Mouse (Mus musculus) CH12.LX (cell line): ENCODE results near the gene Tbx21.

Experiments
- EP300 ChIP-seq: IDR thresholded peaks from 2 replicates; pipeline ENCODE4 v1.6.1; 2011; ENCODE audit warnings: low read length, improper control_type of control experiment
- GABPA ChIP-seq: IDR thresholded peaks from 2 replicates; pipeline ENCODE4 v1.6.1; 2012; ENCODE audit warnings: low read depth, low read length, improper control_type of control experiment, inconsistent platforms; ENCODE audit not compliant: insufficient replicate concordance
- HCFC1 ChIP-seq: IDR thresholded peaks from 2 replicates; pipeline ENCODE4 v1.6.1; 2012; ENCODE audit warnings: low read depth, mild to moderate bottlenecking, inconsistent platforms, low read length, improper control_type of control experiment
- PAX5 ChIP-seq: IDR thresholded peaks from 2 replicates; pipeline ENCODE4 v1.6.1; 2012; ENCODE audit warnings: low read length, inconsistent platforms, mixed read lengths
- POLR2AphosphoS2 ChIP-seq: IDR thresholded peaks from 2 replicates; pipeline ENCODE4 v1.6.1; 2011; ENCODE audit warnings: low read depth, low read length, improper control_type of control experiment

DNA sequence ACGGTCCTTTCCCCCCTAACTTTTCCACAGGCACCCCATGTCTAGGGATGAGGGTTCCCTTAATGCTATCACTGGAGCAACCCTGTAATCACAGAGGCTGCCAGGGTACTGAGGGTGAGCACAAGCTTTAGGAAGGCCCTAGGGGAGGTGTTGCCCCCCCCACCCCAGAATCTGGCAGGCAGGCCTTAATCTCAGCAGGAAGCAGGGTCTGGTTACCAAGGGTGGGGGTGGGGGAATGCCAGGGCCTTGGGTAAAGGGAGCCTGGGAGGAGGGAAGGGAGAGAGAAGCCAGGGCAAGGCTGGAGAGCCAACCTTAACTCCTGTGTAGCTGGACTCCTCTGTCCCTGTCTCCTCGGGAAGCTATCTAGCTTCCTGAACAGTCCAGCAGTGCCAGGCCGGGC is 5.5 kb upstream of the Tbx21 start:
- TF ChIP-seq HCFC1 (no peak), EP300 (no peak), PAX5 (no peak), GABPA (no peak), POLR2AphosphoS2 (no peak)
